Mouse (Mus musculus) liver, embryonic 15.5 days (tissue): ENCODE data around the gene Dock4. TPM values are rescaled to one million over a fixed set of nuclear protein-coding genes. Genes with fewer than 3 reads are reported as not detected.
A peak's percentile ranks its signal among the peaks of the same experiment; 100 is the strongest.

ENCODE experiments used
- ATAC-seq: fragments of 200-750 bp; cut with Nextera tagmentation; 2 replicates; pipeline ENCODE4 v1.8.0; 2017; ENCODE audit warnings: moderate number of reproducible peaks, mild to moderate bottlenecking, moderate library complexity; ENCODE audit not compliant: insufficient read depth
- H3K27ac ChIP-seq: fragments of 300-500 bp; sonication (generic); replicated peaks from 2 replicates; pipeline ENCODE4 v1.5.1; 2015; ENCODE audit warnings: mild to moderate bottlenecking, inconsistent platforms
- H3K27me3 ChIP-seq: fragments of 300-500 bp; sonication (generic); 2 replicates; pipeline ENCODE4 v1.6.1; 2015; ENCODE audit warnings: mild to moderate bottlenecking, inconsistent platforms
- H3K36me3 ChIP-seq: fragments of 300-500 bp; sonication (generic); replicated peaks from 2 replicates; pipeline ENCODE4 v1.6.1; 2015; ENCODE audit warnings: moderate library complexity, mild to moderate bottlenecking, inconsistent platforms
- H3K4me1 ChIP-seq: fragments of 300-500 bp; sonication (generic); replicated peaks from 2 replicates; pipeline ENCODE4 v1.6.1; 2015; ENCODE audit warnings: inconsistent platforms
- H3K4me2 ChIP-seq: fragments of 300-500 bp; sonication (generic); 2 replicates; pipeline ENCODE4 v1.6.1; 2015; ENCODE audit warnings: moderate library complexity, mild to moderate bottlenecking, inconsistent platforms
- H3K4me3 ChIP-seq: fragments of 300-500 bp; sonication (generic); replicated peaks from 2 replicates; pipeline ENCODE4 v1.5.1; 2015; ENCODE audit warnings: mild to moderate bottlenecking, inconsistent platforms
- H3K9ac ChIP-seq: fragments of 300-500 bp; sonication (generic); 2 replicates; pipeline ENCODE4 v1.6.1; 2015; ENCODE audit warnings: moderate library complexity, mild to moderate bottlenecking, inconsistent platforms
- H3K9me3 ChIP-seq: fragments of 300-500 bp; sonication (generic); replicated peaks from 2 replicates; pipeline ENCODE4 v1.6.1; 2016; ENCODE audit warnings: inconsistent platforms
- WGBS: fragments of 180-500 bp; shearing (Covaris S2); methylation state at CpG from one replicate; pipeline ENCODE4 v1.1.7; 2015; ENCODE audit warnings: mixed read lengths; ENCODE audit not compliant: insufficient replicate concordance; 5-methylcytosine and 5-hydroxymethylcytosine counted together
- polyA plus RNA-seq: library from polyadenylated mRNA; unstranded; fragments of >200 nt; fragmentation: Nextera tagmentation; extraction: Ambion mirVana; gene quantifications from 2 replicates; pipeline ENCODE4 v1.2.1, GENCODE M21; 2015

The Dock4 gene
- polyA plus RNA-seq, 1 experiment from 2014 or later: 0.94 TPM

DNA sequence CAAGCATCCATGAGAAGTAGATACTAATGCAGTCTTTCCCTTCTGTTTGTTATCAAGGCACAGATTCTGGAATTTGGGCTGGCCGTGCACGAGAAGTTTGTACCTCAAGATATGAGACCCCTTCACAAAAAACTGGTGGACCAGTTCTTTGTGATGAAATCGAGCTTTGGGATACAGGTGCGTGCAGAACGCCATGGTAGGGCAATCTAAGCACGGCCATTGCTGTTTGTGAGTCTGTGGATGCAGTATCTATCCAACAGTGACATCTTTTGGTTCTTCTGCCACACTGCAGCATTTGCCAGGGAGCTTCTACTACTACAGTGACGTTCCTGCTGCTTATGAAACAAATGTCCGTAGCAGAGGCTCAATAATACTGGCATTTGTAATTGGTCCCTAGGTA lies 386.4 kb downstream of the Dock4 start:
- Histone ChIP-seq H3K9ac (no peak overlapping the region), H3K4me2 (no peak overlapping the region), H3K27me3 (no peaks in the 10 kb centered on the region), H3K4me3 (no peak overlapping the region), H3K9me3 (no peaks in the 10 kb centered on the region), H3K27ac (no peak overlapping the region), H3K36me3 (no peaks in the 10 kb centered on the region), H3K4me1 (no peaks in the 10 kb centered on the region)
- no peak for ATAC-seq
- 49% methylated on average over 8 of the region's 8 CpGs for WGBS

DNA sequence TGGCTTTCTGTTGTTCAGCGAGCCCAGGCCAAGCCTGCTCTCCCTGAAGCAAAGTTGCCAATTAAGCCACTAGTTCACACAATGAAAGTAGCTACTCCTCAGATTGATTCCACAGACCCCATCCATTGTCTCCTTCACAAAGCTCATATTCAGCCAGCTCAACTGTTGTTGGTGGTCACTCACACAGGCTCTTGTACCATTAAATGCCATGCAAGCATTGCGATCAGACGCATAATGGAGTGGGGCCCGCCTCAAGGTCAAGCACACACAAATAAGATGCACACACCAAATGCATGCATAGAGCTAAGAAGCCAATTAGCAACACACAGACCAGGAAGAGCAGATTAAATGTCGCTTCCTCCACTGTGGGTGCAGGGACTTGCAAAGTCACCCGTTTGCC lies 391.2 kb downstream of the Dock4 start:
- Histone ChIP-seq H3K27me3 (peaks cover 4% of the 10 kb centered on the region; the same call in 1 of the 2 replicates), H3K4me2 (no peak overlapping the region), H3K27ac (no peak overlapping the region), H3K9me3 (no peaks in the 10 kb centered on the region), H3K4me3 (no peak overlapping the region), H3K4me1 (peaks cover 19% of the 10 kb centered on the region), H3K9ac (no peak overlapping the region), H3K36me3 (no peaks in the 10 kb centered on the region)
- no peak for ATAC-seq
- WGBS: 75% methylated on average over 6 of the region's 6 CpGs

DNA sequence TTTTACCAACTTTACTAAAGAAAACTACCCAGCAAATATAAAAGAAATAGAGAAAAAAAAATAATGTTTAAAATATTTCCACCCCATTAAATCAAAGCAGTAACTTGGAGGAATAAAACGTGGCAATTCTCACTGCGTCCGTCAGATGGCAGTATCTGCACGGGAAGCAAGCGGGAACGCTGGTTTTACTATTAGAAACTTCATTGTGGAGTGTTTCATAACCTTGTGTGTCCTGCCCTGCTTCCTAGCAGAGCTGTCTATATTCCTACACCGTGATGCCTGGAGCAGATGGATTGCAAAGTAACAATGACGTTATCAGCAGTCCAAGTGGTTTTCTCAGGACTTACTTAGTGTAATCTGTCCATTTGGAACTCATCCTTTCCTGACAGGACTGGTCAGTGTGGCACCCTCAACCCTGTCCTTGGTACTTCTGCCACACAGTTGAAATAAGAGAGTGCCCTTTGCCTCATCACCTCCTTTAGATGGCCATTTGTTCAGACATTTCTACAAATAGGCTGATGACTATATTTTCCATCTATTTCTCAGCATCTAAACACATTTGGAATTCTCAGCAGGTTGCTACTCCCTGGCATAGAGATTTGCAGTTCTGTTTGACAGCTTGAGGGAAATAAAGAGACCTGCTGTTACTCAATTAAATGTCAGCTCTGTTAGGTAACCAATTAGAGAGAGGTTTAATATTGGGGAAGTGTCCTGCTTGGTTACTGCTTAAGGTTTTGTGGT lies 392.0 kb downstream of the Dock4 start:
- Histone ChIP-seq H3K9ac (no peak overlapping the region), H3K4me2 (no peak overlapping the region), H3K36me3 (no peaks in the 10 kb centered on the region), H3K4me1 (peaks cover 27% of the 10 kb centered on the region), H3K4me3 (no peak overlapping the region), H3K27ac (no peak overlapping the region), H3K27me3 (peaks cover 4% of the 10 kb centered on the region; the same call in 1 of the 2 replicates), H3K9me3 (no peaks in the 10 kb centered on the region)
- ATAC-seq: no peak
- WGBS: 2% methylated on average over 8 of the region's 8 CpGs

DNA sequence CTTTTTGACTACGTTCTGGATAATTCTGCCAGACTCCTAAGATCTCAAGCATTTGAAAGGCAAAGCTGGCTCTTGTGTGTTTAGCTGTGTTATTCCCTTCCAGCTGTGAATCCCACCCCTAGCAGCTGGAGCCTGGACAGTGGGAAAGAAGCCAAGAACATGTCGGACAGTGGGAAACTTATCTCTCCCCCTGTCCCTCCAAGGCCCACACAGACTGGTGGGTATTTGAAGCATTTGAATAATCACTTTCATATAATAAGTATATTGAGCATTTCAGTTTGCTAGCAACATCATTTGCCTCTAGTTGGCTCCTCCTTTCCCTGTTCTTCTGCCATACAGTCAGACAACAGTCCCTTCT lies 392.6 kb downstream of the Dock4 start:
- Histone ChIP-seq H3K4me1 (peaks cover 33% of the 10 kb centered on the region), H3K36me3 (no peaks in the 10 kb centered on the region), H3K27ac (no peak overlapping the region), H3K9ac (no peak overlapping the region), H3K4me3 (no peak overlapping the region), H3K9me3 (no peaks in the 10 kb centered on the region), H3K27me3 (peaks cover 4% of the 10 kb centered on the region; the same call in 1 of the 2 replicates), H3K4me2 (no peak overlapping the region)
- 74% methylated on average over 2 of the region's 2 CpGs for WGBS
- ATAC-seq: no peak

DNA sequence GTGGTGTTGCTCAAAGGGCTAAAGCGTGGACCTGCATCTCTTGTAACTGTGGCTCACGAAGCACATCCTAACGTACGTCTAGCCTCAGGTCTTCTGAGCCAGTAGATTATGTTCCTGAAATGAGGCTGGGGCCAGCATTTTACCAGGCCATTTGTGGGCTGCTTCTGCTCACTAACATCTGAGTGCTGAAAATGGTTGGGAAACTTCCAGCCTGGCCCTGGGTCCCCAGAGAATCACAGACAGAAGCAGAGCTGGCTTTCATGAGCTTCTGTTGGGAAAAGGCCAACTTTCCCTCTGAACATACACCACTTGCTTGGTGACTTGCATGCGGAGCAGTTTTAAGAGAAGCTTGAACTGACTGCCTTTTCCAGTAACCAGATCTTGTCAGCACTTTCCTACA lies 393.2 kb downstream of the Dock4 start:
- Histone ChIP-seq H3K27me3 (peaks cover 4% of the 10 kb centered on the region; the same call in 1 of the 2 replicates), H3K9me3 (no peaks in the 10 kb centered on the region), H3K27ac (no peak overlapping the region), H3K9ac (no peak overlapping the region), H3K4me1 (peaks cover 39% of the 10 kb centered on the region), H3K4me3 (no peak overlapping the region), H3K36me3 (no peaks in the 10 kb centered on the region), H3K4me2 (no peak overlapping the region)
- 82% methylated on average over 5 of the region's 5 CpGs for WGBS
- ATAC-seq: no peak

DNA sequence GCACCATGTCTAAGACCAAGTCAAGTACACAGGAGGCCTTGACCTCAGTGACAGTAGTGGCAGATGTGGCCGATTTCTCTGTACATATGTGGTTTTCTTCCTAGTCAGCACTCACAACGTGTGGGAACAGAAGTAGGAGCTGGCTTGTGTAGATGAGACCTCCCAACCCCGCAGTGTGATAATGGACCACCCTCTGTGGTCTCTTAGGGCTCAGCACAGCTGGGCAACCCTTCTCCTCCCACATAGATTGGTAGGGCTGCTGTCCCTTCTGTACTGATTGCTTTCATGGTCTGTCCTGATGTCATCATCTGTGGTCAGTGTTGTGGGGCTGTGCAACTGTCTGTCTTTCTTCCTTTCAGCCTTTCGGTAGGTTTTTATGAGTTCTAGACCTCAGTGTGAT lies 394.1 kb downstream of the Dock4 start:
- Histone ChIP-seq H3K4me2 (no peak overlapping the region), H3K4me1 (peaks cover 44% of the 10 kb centered on the region), H3K27me3 (peaks cover 9% of the 10 kb centered on the region; the same call in 1 of the 2 replicates), H3K9me3 (no peaks in the 10 kb centered on the region), H3K36me3 (no peaks in the 10 kb centered on the region), H3K9ac (no peak overlapping the region), H3K27ac (no peak overlapping the region), H3K4me3 (no peak overlapping the region)
- ATAC-seq: no peak
- 53% methylated on average over 4 of the region's 4 CpGs for WGBS

DNA sequence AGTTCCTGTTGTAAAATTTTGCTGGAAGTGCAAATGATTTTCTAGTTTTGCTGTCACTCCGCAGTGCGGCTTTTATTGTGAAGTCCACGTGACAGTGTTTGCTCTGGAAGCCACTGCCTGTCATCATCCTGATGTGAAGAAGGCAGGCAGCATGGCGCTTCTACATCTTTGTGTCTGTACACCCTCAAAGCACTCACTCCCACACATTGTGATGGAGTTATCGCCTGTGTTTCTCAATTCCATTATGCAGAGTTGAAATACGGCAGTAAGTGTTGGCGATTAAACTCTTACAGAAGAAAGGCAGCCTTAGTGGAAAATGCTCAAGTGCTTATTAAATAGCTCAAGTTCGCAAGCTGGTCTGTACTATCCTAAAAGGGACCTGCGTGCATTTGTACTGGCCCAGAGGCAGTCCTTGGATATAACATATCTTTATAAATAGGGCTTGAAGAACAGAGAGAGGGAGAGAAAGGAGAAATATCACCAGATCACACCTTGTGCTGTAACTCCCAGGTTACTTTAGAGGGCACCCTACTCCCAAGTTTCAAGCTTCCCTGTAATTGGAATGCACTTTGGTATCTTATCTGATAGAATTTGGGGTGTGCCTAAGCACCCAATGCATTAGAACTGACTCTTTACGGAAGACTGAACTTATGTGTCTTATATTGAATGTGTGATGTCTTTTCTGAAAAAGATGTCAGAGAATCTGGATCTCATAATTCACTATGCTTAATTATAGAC lies 396.7 kb downstream of the Dock4 start:
- peak overlapping the region; percentile 45 for H3K4me2 ChIP-seq
- ATAC-seq: peak; percentile 77
- peak overlapping the region; percentile 72 for H3K27ac ChIP-seq
- H3K36me3 ChIP-seq: no peaks in the 10 kb centered on the region
- H3K27me3 ChIP-seq: peaks cover 21% of the 10 kb centered on the region; the same call in 1 of the 2 replicates
- H3K4me3 ChIP-seq: no peak overlapping the region
- H3K9ac ChIP-seq: 0 out of 2 replicates have a peak overlapping the region, but pooled peaks have one; percentile 32
- 82% methylated on average over 10 of the region's 10 CpGs for WGBS
- H3K4me1 ChIP-seq: peaks cover 44% of the 10 kb centered on the region
- H3K9me3 ChIP-seq: no peaks in the 10 kb centered on the region

DNA sequence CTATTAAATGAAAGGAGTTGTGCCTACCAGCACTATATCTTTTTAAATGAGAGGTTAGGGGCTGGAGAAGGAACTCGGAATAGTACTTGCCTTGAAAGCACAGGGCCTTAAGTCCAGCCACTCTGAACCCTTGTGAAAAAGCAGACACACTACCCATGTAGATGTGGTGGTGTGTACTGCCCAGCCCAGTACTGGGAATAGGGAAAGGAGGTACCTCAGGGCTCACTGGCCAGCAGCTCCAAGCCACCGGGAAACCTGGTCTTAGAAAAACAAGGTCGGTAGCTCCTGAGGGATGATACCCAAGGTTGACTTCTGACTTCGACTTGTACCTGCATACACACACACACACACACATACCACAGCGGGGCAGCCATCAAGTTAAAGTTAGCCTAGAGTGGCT lies 397.2 kb downstream of the Dock4 start:
- peak overlapping the region; percentile 32; the same call in 1 of the 2 replicates for H3K9ac ChIP-seq
- peak overlapping the region; percentile 45 for H3K4me2 ChIP-seq
- H3K27me3 ChIP-seq: peaks cover 26% of the 10 kb centered on the region; the same call in 1 of the 2 replicates
- peaks cover 41% of the 10 kb centered on the region for H3K4me1 ChIP-seq
- 73% methylated on average over 5 of the region's 5 CpGs for WGBS
- peak overlapping the region; percentile 72 for H3K27ac ChIP-seq
- no peak overlapping the region for H3K4me3 ChIP-seq
- peak; percentile 63 for ATAC-seq
- H3K9me3 ChIP-seq: no peaks in the 10 kb centered on the region
- H3K36me3 ChIP-seq: no peaks in the 10 kb centered on the region

DNA sequence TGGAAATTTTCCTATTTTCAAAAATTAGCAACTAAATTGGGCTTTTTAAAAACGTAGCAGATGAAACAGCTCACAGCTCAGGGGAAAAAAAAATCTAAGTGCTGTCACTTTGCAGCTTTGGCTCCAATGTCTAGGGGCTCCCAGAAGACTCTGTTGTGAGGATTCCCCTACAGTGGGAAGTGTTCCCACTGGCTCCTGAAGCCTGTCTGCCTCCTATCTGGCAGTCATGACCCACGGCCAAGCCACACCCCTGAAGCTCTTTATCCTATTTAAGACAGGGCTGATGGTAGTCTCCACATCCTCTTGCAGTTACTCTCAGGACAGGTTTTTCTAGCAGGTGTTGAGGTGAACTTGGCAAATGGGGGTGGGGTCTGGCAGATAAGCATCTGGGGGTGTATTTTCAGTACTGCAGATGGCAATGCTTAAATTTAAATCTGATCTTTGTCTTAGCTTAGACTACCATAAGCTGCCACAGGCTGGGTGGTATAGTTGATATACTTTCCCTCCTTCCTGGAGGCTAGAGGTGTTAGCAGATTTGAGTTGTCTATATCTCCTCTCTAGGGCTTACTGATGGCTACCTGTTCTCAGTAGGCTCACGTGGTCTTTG lies 397.8 kb downstream of the Dock4 start:
- no peak overlapping the region for H3K4me3 ChIP-seq
- ATAC-seq: peak; percentile 82
- peaks cover 32% of the 10 kb centered on the region for H3K27me3 ChIP-seq
- H3K9ac ChIP-seq: peak overlapping the region; percentile 37
- H3K4me2 ChIP-seq: peak overlapping the region; percentile 23
- H3K4me1 ChIP-seq: peaks cover 39% of the 10 kb centered on the region
- H3K9me3 ChIP-seq: no peaks in the 10 kb centered on the region
- no peaks in the 10 kb centered on the region for H3K36me3 ChIP-seq
- 52% methylated on average over 3 of the region's 3 CpGs for WGBS
- peak overlapping the region; percentile 72 for H3K27ac ChIP-seq

DNA sequence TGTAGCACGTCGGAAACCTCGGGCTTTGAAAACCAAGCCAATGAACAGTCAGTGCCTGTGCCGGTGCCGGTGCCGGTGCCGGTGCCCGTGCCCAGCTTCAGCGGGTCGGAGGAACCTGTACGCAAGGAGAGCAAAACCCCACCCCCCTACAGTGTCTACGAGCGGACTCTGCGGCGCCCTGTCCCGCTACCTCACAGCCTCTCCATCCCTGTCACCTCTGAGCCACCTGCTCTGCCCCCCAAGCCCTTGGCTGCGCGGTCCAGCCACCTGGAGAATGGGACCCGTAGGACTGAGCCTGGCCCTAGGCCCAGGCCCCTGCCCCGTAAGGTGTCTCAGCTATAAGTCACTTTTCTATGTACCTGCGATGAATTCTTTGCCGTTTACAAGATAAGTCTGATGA lies 398.6 kb downstream of the Dock4 start:
- H3K4me2 ChIP-seq: no peak overlapping the region
- WGBS: 85% methylated on average over 22 of the region's 22 CpGs
- H3K9me3 ChIP-seq: no peaks in the 10 kb centered on the region
- H3K4me3 ChIP-seq: no peak overlapping the region
- H3K9ac ChIP-seq: peak overlapping the region; percentile 37; the same call in 1 of the 2 replicates
- H3K4me1 ChIP-seq: peaks cover 34% of the 10 kb centered on the region
- peaks cover 38% of the 10 kb centered on the region for H3K27me3 ChIP-seq
- no peaks in the 10 kb centered on the region for H3K36me3 ChIP-seq
- peak overlapping the region; percentile 72; the same call in 1 of the 2 replicates for H3K27ac ChIP-seq
- ATAC-seq: no peak
